ENCODE assay signal across 9 mouse cellular contexts in genomic region chr7:63757136-63757677, GRCm38 (mm10).
DNase-seq lines count a peak whose midpoint lies in the region; ATAC-seq lines count a peak whose summit lies in the region.
"Had no signal": no experiment of that assay in that cellular context is flagged by ENCODE, and none has a peak within 500 bp of the region (broad histone marks: within the 10 kb centered on the region; RNA-seq: fewer than 3 reads in every experiment).

No protein-coding gene starts in this region.

- intact Hi-C loops in left cerebral cortex, postnatal 36 days (cut with DNase I) = loop anchor here (5.0 kb wide), 2 partner anchors 100 to 140 kb away; no protein-coding TSS in a partner anchor

- peaks cover 16% of the 10 kb centered on the region for H3K4me1 ChIP-seq in lung, embryonic 16.5 days (replicated peaks; ENCODE audit: control insufficient read depth, insufficient read depth, low read length)
- H3K4me1 ChIP-seq in neural tube, embryonic 15.5 days = peaks cover 55% of the 10 kb centered on the region

- peak overlapping the region; percentile 46 for H3K4me3 ChIP-seq in lung, embryonic 16.5 days (ENCODE audit: low read length)
- peak overlapping the region; percentile 50 for H3K4me3 ChIP-seq in neural tube, embryonic 15.5 days (replicated peaks)

- no peaks in the 10 kb centered on the region for H3K36me3 ChIP-seq in lung, embryonic 16.5 days (ENCODE audit: control insufficient read depth, insufficient read depth, low read length)
- no peaks in the 10 kb centered on the region for H3K36me3 ChIP-seq in neural tube, embryonic 15.5 days

- DNase-seq in cerebellum, postnatal 25 days = peak; percentile 55 to 60
- DNase-seq in cerebellum, adult 9-10 months = no peak
- DNase-seq in lung, postnatal 4 days = no peak
- DNase-seq in induced T-regulatory cell, adult 2 months (ENCODE audit: low read depth) = peak; percentile 24
- DNase-seq in urinary bladder, postnatal 14 days (ENCODE audit: low spot score) = no peak
- no peak for DNase-seq in left cerebral cortex, postnatal 36 days (ENCODE audit: low spot score in 2 of 2)

- H3K4me2 ChIP-seq in lung, embryonic 16.5 days (ENCODE audit: low read depth, low read length) = peak overlapping the region; percentile 67
- peak overlapping the region; percentile 78 for H3K4me2 ChIP-seq in neural tube, embryonic 15.5 days

- 6% methylated on average over 25 of the region's 25 CpGs for WGBS in lung, embryonic 16.5 days
- 5% methylated on average over 25 of the region's 25 CpGs for WGBS in neural tube, embryonic 15.5 days

- peaks cover 75% of the 10 kb centered on the region for H3K27me3 ChIP-seq in lung, embryonic 16.5 days (ENCODE audit: control insufficient read depth, insufficient read depth, low read depth, low read length)
- peaks cover 68% of the 10 kb centered on the region for H3K27me3 ChIP-seq in neural tube, embryonic 15.5 days (replicated peaks)

- H3K9ac ChIP-seq in lung, embryonic 16.5 days (ENCODE audit: low read length) = no peak overlapping the region
- H3K9ac ChIP-seq in neural tube, embryonic 15.5 days (replicated peaks) = peak overlapping the region; percentile 46; the same call in 1 of the 2 replicates
- H3K9ac ChIP-seq: liver, embryonic 14.5 days had no signal

- no peak for ATAC-seq in lung, embryonic 16.5 days (ENCODE audit: low read depth)
- no peak for ATAC-seq in neural tube, embryonic 15.5 days (ENCODE audit: low FRiP score)

- no peak overlapping the region for H3K27ac ChIP-seq in lung, embryonic 16.5 days (ENCODE audit: low read length)
- H3K27ac ChIP-seq in neural tube, embryonic 15.5 days (replicated peaks) = 0 out of 2 replicates have a peak overlapping the region, but pooled peaks have one; percentile 34
- H3K27ac ChIP-seq: liver, embryonic 14.5 days had no signal

- no peaks in the 10 kb centered on the region for H3K9me3 ChIP-seq in lung, embryonic 16.5 days (ENCODE audit: control insufficient read depth, low read length)
- H3K9me3 ChIP-seq in neural tube, embryonic 15.5 days (replicated peaks) = no peaks in the 10 kb centered on the region

Comparison
In these comparisons a context has a peak if more than half of its experiments do, and no peak if none do; other contexts are left out.
1. DNase-seq: peak in cerebellum, postnatal 25 days (2 of 2) and induced T-regulatory cell, adult 2 months (single experiment); none in cerebellum, adult 9-10 months (single experiment), lung, postnatal 4 days (0 of 2), urinary bladder, postnatal 14 days (single experiment) and left cerebral cortex, postnatal 36 days (0 of 2).